Mouse (Mus musculus) macrophage (primary cell): ENCODE results near the gene Tssk3. TPM values are rescaled to one million over a fixed set of nuclear protein-coding genes. Genes with fewer than 3 reads are reported as not detected.

Experiments
- H3K27ac ChIP-seq: fragments of 350-480 bp; formaldehyde crosslinking; 2 replicates; pipeline ENCODE4 v1.9.0; 2021
- H3K36me3 ChIP-seq: fragments of 350-480 bp; formaldehyde crosslinking; 2 replicates; pipeline ENCODE4 v1.9.0; 2021; ENCODE audit errors: inconsistent target
- H3K4me3 ChIP-seq: fragments of 350-480 bp; formaldehyde crosslinking; 2 replicates; pipeline ENCODE4 v1.9.0; 2021; ENCODE audit errors: inconsistent target
- H3K79me2 ChIP-seq: fragments of 350-480 bp; formaldehyde crosslinking; 2 replicates; pipeline ENCODE4 v1.9.0; 2021; ENCODE audit errors: inconsistent target
- WGBS: methylation state at CpG from one replicate; pipeline ENCODE4 v1.1.7; 2026; ENCODE audit warnings: inconsistent platforms; ENCODE audit not compliant: missing documents; 5-methylcytosine and 5-hydroxymethylcytosine counted together
- polyA plus RNA-seq: library from polyadenylated mRNA; stranded (reverse); fragments of 250-400 nt; gene quantifications from 3 replicates; pipeline ENCODE4 v1.2.4, GENCODE M21; 2018; ENCODE audit warnings: inconsistent platforms

Gene Tssk3
- polyA plus RNA-seq, 1 experiment from 2014 or later, result not detected

- no peaks in the 10 kb centered on the region for H3K36me3 ChIP-seq
- H3K79me2 ChIP-seq, result no peaks in the 10 kb centered on the region
- WGBS, result 76% methylated on average over 11 of the region's 11 CpGs
- H3K27ac ChIP-seq, result no peak overlapping the region
- no peak overlapping the region for H3K4me3 ChIP-seq
Observed at GRCm38 (mm10) chr4:129447778-129448563, 42.9 kb downstream of the Tssk3 start.

GRCm38 (mm10) chr4:129447360-129447759 lies 43.5 kb downstream of the Tssk3 start:
- H3K4me3 ChIP-seq, result no peak overlapping the region
- H3K36me3 ChIP-seq, result no peaks in the 10 kb centered on the region
- no peaks in the 10 kb centered on the region for H3K79me2 ChIP-seq
- WGBS, result 87% methylated on average over 8 of the region's 8 CpGs
- H3K27ac ChIP-seq, result no peak overlapping the region

DNA sequence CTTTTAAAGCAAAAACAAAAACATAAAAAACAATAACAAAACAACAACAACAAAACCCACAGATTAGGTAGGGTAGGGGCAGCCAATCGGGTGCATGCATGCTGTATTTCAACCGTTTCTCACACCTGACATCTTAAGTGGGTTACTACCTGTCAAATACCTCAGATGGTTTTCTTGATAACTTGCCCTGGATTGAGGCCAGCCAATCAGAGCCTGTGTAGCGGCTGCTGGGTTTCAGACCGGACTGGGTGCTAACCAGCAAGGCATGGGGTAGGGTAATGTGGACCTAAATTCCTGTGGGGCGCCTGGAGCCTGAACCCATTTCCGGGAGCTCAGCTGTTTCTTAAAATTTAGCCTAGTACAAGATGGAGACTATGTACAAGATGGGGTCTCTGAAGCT lies 49.7 kb downstream of the Tssk3 start:
- Histone ChIP-seq H3K4me3 (no peak overlapping the region), H3K27ac (no peak overlapping the region), H3K36me3 (no peaks in the 10 kb centered on the region), H3K79me2 (no peaks in the 10 kb centered on the region)
- WGBS, result 36% methylated on average over 6 of the region's 6 CpGs

DNA sequence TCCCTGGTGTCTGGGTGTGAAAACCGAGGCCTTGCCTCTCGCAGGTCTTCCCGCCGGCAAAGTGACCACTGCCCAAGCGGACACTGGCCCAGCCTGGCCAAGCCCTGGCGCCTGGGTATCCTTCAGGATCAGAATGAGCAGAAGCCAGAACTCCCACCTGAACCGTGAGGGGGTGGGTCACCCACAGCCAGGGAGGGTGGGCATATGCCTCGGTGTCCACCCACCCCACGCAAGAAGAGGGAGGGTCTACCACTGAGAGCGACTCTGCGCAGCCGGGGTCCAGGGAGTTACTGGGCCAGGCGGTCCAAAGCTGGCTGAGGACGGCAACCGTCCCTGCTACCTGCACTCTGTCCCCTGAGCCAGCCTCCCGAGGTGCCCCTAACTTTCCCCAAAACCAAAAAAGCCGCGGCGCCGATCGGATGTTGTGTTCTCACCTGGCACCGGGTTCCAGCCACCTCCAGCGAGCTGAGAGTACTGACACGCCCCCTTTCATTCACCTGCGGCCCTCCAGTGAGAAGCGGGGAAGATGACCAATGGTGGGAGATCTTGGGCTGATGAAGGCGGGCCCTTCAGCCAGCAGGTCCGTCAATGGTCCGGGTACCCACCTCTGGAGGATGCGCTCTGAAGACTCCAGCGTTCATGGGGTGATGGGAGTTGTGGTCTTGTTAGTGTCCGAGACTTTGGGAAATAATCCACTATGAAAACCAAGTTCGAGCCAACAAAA lies 50.3 kb downstream of the Tssk3 start, which contains the start of gene Zbtb8b:
Zbtb8b (minus strand) TSS at position 514 of the 724 bp plus-strand sequence.
- Histone ChIP-seq H3K36me3 (no peaks in the 10 kb centered on the region), H3K79me2 (no peaks in the 10 kb centered on the region), H3K4me3 (no peak within 1 kb of the TSS), H3K27ac (no peak within 1 kb of the TSS)
- WGBS, result 18% methylated on average over 31 of the region's 33 CpGs

Other genes starting within 250 kb of the Tssk3 start
- gene C77080, start 229.6 kb downstream of the Tssk3 start, polyA plus RNA-seq, result 33.1 to 77.6 TPM (median 57.0 TPM) in 3 replicates
- 0.06 TPM in 1 of 3 replicates, not detected in the others for gene Sync, start 203.4 kb downstream of the Tssk3 start, polyA plus RNA-seq
- gene Rbbp4, start 155.7 kb downstream of the Tssk3 start, polyA plus RNA-seq, result 32.9 to 76.1 TPM (median 53.5 TPM) in 3 replicates
- gene Zbtb8os, start 155.3 kb downstream of the Tssk3 start, polyA plus RNA-seq, result 45.1 to 98.1 TPM (median 63.4 TPM) in 3 replicates
- gene Zbtb8a, start 112.9 kb downstream of the Tssk3 start, polyA plus RNA-seq, result 2.0 to 3.6 TPM (median 3.3 TPM) in 3 replicates
- gene Zbtb8b, start 50.2 kb downstream of the Tssk3 start, polyA plus RNA-seq, result not detected in 3 replicates
- 17.0 to 25.7 TPM (median 21.5 TPM) in 3 replicates for gene Bsdc1, start 29.4 kb downstream of the Tssk3 start, polyA plus RNA-seq
- not detected in 3 replicates for gene Fam229a, start 168 bp upstream of the Tssk3 start, polyA plus RNA-seq
- gene Marcksl1, start 22.6 kb upstream of the Tssk3 start, polyA plus RNA-seq, result 18.5 to 109 TPM (median 91.5 TPM) in 3 replicates
- gene Hdac1, start 51.7 kb upstream of the Tssk3 start, polyA plus RNA-seq, result 45.9 to 65.7 TPM (median 51.4 TPM) in 3 replicates
- 0.19 to 0.57 TPM (median 0.27 TPM) in 3 replicates for gene Lck, start 82.6 kb upstream of the Tssk3 start, polyA plus RNA-seq
- not detected in 3 replicates for gene Fam167b, start 87.5 kb upstream of the Tssk3 start, polyA plus RNA-seq
- 58.7 to 140 TPM (median 87.3 TPM) in 3 replicates for gene Eif3i, start 109.6 kb upstream of the Tssk3 start, polyA plus RNA-seq
- gene Tmem234, start 109.6 kb upstream of the Tssk3 start, polyA plus RNA-seq, result 91.3 to 152 TPM (median 129 TPM) in 3 replicates
- gene Dcdc2b, start 123.2 kb upstream of the Tssk3 start, polyA plus RNA-seq, result 0.47 to 0.77 TPM in 2 of 3 replicates, not detected in the other
- 7.5 to 12.3 TPM (median 8.9 TPM) in 3 replicates for gene Iqcc, start 128.1 kb upstream of the Tssk3 start, polyA plus RNA-seq
- 12.7 to 15.3 TPM (median 14.1 TPM) in 3 replicates for gene Ccdc28b, start 132.9 kb upstream of the Tssk3 start, polyA plus RNA-seq
- gene Txlna, start 150.0 kb upstream of the Tssk3 start, polyA plus RNA-seq, result 34.1 to 39.3 TPM (median 37.5 TPM) in 3 replicates
- 30.7 to 40.5 TPM (median 31.0 TPM) in 3 replicates for gene Kpna6, start 181.7 kb upstream of the Tssk3 start, polyA plus RNA-seq
- gene Tmem39b, start 205.8 kb upstream of the Tssk3 start, polyA plus RNA-seq, result 4.1 to 7.6 TPM (median 5.6 TPM) in 3 replicates